Mouse (Mus musculus) liver, embryonic 14.5 days (tissue): ENCODE measurements around the gene Nrap. TPM values are rescaled to one million over a fixed set of nuclear protein-coding genes. Genes with fewer than 3 reads are reported as not detected.

Source experiments
- ATAC-seq: fragments of 200-750 bp; cut with Nextera tagmentation; 2 replicates; pipeline ENCODE4 v1.8.0; 2017; ENCODE audit warnings: moderate number of reproducible peaks, mild to moderate bottlenecking, moderate library complexity; ENCODE audit not compliant: insufficient read depth
- DNase-seq, 3 experiments: peaks; one replicate each; pipeline ENCODE4 v3.0.0-alpha.2; 2012 to 2013; ENCODE audit warnings: low read depth in 3 of 3, low spot score in 3 of 3
- H3K27ac ChIP-seq: fragments of 300-500 bp; sonication (generic); 2 replicates; pipeline ENCODE4 v1.5.1; 2014; ENCODE audit warnings: moderate library complexity, mild to moderate bottlenecking, control low read depth, inconsistent platforms
- H3K27me3 ChIP-seq: fragments of 300-500 bp; sonication (generic); 2 replicates; pipeline ENCODE4 v1.6.1; 2014; ENCODE audit warnings: mild to moderate bottlenecking, low read length, moderate library complexity; ENCODE audit not compliant: control insufficient read depth, insufficient read depth
- H3K36me3 ChIP-seq: fragments of 300-500 bp; sonication (generic); replicated peaks from 2 replicates; pipeline ENCODE4 v1.6.1; 2014; ENCODE audit warnings: low read depth; ENCODE audit not compliant: control insufficient read depth, insufficient read depth
- H3K4me1 ChIP-seq, 2 experiments: fragments of 200-500 bp in 1 of 2; fragments of 300-500 bp in 1 of 2; sonication (generic) in 1 of 2; replicated peaks; 2 replicates each; pipeline ENCODE4 v1.6.1; 2012 to 2014; ENCODE audit warnings: antibody characterized with exemption in 1 of 2, inconsistent platforms in 1 of 2, low read length in 1 of 2; ENCODE audit not compliant: control insufficient read depth in 2 of 2, insufficient read depth in 2 of 2
- H3K4me2 ChIP-seq: fragments of 300-500 bp; sonication (generic); 2 replicates; pipeline ENCODE4 v1.6.1; 2014; ENCODE audit warnings: low read depth, mild to moderate bottlenecking, control low read depth, moderate library complexity
- H3K4me3 ChIP-seq, 2 experiments: fragments of 200-500 bp in 1 of 2; fragments of 300-500 bp in 1 of 2; sonication (generic) in 1 of 2; 2 replicates each; pipeline ENCODE4 v1.5.1; 2012 to 2014; ENCODE audit warnings: low read depth in 2 of 2, low read length in 2 of 2, mild to moderate bottlenecking in 2 of 2, control low read depth in 1 of 2, inconsistent platforms in 1 of 2, moderate library complexity in 1 of 2; ENCODE audit not compliant: insufficient read depth in 1 of 2
- H3K9ac ChIP-seq: fragments of 300-500 bp; sonication (generic); replicated peaks from 2 replicates; pipeline ENCODE4 v1.6.1; 2014; ENCODE audit warnings: mild to moderate bottlenecking, control low read depth, moderate library complexity
- H3K9me3 ChIP-seq: fragments of 300-500 bp; sonication (generic); 2 replicates; pipeline ENCODE4 v1.6.1; 2016; ENCODE audit warnings: low read length, mixed read lengths; ENCODE audit not compliant: control insufficient read depth
- CTCF ChIP-seq: IDR thresholded peaks from 2 replicates; pipeline ENCODE4 v1.5.1; 2016; ENCODE audit warnings: antibody characterized with exemption, low read depth, control low read depth
- EP300 ChIP-seq: IDR thresholded peaks from 2 replicates; pipeline ENCODE4 v1.6.1; 2016; ENCODE audit warnings: antibody characterized with exemption, low read depth
- WGBS: fragments of 180-500 bp; shearing (Covaris S2); extraction: QIAGEN DNeasy Blood & Tissue Kit; methylation state at CpG from one replicate; pipeline ENCODE4 v1.1.7; 2014; ENCODE audit not compliant: insufficient replicate concordance; 5-methylcytosine and 5-hydroxymethylcytosine counted together
- polyA plus RNA-seq, 2 experiments: library from polyadenylated mRNA; depleted of rRNA in 1 of 2; stranded (reverse) in 1 of 2; unstranded in 1 of 2; fragments of >200 nt; fragmentation: Nextera tagmentation in 1 of 2; extraction: Ambion mirVana in 1 of 2; gene quantifications; 2 replicates each; pipeline versions ENCODE4 v1.2.1 to v1.2.3; 2012 to 2014

Gene Nrap
- polyA plus RNA-seq, 2 experiments = 0.05 to 0.10 TPM

- Histone ChIP-seq H3K9me3 (no peaks in the 10 kb centered on the region), H3K27me3 (no peaks in the 10 kb centered on the region), H3K4me1 (peaks cover 0 to 8% of the 10 kb centered on the region in 2 experiments; a peak in 1 of 4 replicates), H3K4me3 (peak overlapping the region in 1 of 2 experiments; percentile 42; a peak in 2 of 4 replicates), H3K27ac (no peak overlapping the region), H3K4me2 (peak overlapping the region; percentile 45), H3K36me3 (no peaks in the 10 kb centered on the region), H3K9ac (no peak overlapping the region)
- ATAC-seq (no peak), DNase-seq (no peak)
- WGBS = 66% methylated on average over 8 of the region's 8 CpGs
- TF ChIP-seq EP300 (no peak), CTCF (no peak)
These were observed 100.2 kb downstream of the Nrap start for GRCm38 (mm10) chr19:56289642-56290041.

- H3K36me3 ChIP-seq = no peaks in the 10 kb centered on the region
- WGBS = 49% methylated on average over 4 of the region's 4 CpGs
- H3K4me2 ChIP-seq = peak overlapping the region; percentile 33
- no peak for TF ChIP-seq CTCF
- TF ChIP-seq EP300 = no peak
- no peak for ATAC-seq
- no peak overlapping the region for H3K27ac ChIP-seq
- no peak for DNase-seq
- H3K9ac ChIP-seq = no peak overlapping the region
- peak overlapping the region; percentile 29 to 42 for H3K4me3 ChIP-seq
- H3K9me3 ChIP-seq = no peaks in the 10 kb centered on the region
- 0 out of 4 replicates have a peak, but pooled peaks cover 0 to 5% of the 10 kb centered on the region in 2 experiments for H3K4me1 ChIP-seq
- H3K27me3 ChIP-seq = no peaks in the 10 kb centered on the region
These were observed 101.4 kb downstream of the Nrap start for GRCm38 (mm10) chr19:56288436-56288835.

- WGBS = 50% methylated on average over 15 of the region's 15 CpGs
- TF ChIP-seq CTCF = no peak
- TF ChIP-seq EP300 = no peak
- DNase-seq (no peak), ATAC-seq (no peak)
- H3K27ac ChIP-seq = no peak overlapping the region
- peak overlapping the region; percentile 33 for H3K4me2 ChIP-seq
- H3K4me1 ChIP-seq = 0 out of 4 replicates have a peak, but pooled peaks cover 0 to 5% of the 10 kb centered on the region in 2 experiments
- H3K36me3 ChIP-seq = no peaks in the 10 kb centered on the region
- no peak overlapping the region; the same call in 1 of the 2 replicates for H3K9ac ChIP-seq
- H3K4me3 ChIP-seq = peak overlapping the region; percentile 29 to 42
- no peaks in the 10 kb centered on the region for H3K27me3 ChIP-seq
- H3K9me3 ChIP-seq = no peaks in the 10 kb centered on the region
These were observed 102.1 kb downstream of the Nrap start for GRCm38 (mm10) chr19:56287580-56288367.

- Histone ChIP-seq H3K9me3 (no peaks in the 10 kb centered on the region), H3K27me3 (no peaks in the 10 kb centered on the region), H3K27ac (no peak within 1 kb of the TSS), H3K4me2 (peak within 1 kb of the TSS; percentile 33), H3K36me3 (no peaks in the 10 kb centered on the region), H3K4me1 (0 out of 4 replicates have a peak, but pooled peaks cover 0 to 2% of the 10 kb centered on the region in 2 experiments), H3K4me3 (peak within 1 kb of the TSS; percentile 29 to 42), H3K9ac (no peak within 1 kb of the TSS; the same call in 1 of the 2 replicates)
- DNase-seq (no peak), ATAC-seq (peak; percentile 61)
- WGBS = 52% methylated on average over 7 of the region's 7 CpGs
- TF ChIP-seq CTCF (no peak), EP300 (no peak)
These were observed 103.0 kb downstream of the Nrap start, which contains the start of gene Habp2 for GRCm38 (mm10) chr19:56286866-56287265. Gene Habp2, plus strand, starts transcription at chr19:56287137.

- H3K4me1 ChIP-seq = 0 out of 4 replicates have a peak, but pooled peaks cover 0 to 2% of the 10 kb centered on the region in 2 experiments
- H3K4me2 ChIP-seq = no peak overlapping the region
- ATAC-seq = no peak
- WGBS = 29% methylated on average over 4 of the region's 4 CpGs
- no peaks in the 10 kb centered on the region for H3K27me3 ChIP-seq
- TF ChIP-seq EP300 (no peak), CTCF (no peak)
- H3K9me3 ChIP-seq = no peaks in the 10 kb centered on the region
- no peak overlapping the region for H3K4me3 ChIP-seq
- H3K9ac ChIP-seq = no peak overlapping the region
- H3K36me3 ChIP-seq = no peaks in the 10 kb centered on the region
- no peak overlapping the region for H3K27ac ChIP-seq
- DNase-seq = no peak
These were observed 104.6 kb downstream of the Nrap start for GRCm38 (mm10) chr19:56285222-56285621.
